Mouse (Mus musculus): ENCODE measurements at regions not wholly inside any gene's neighbourhood (a gene's known extent, or its start where the extent isn't known, plus 50 kb on each side); places are given as distances from the start of the nearest gene placed in this dataset.
A peak's percentile ranks its signal among the peaks of the same experiment; 100 is the strongest.

GRCm38 (mm10) chr1:90291256-90291655 is 87.5 kb downstream of the Ackr3 start:
- H3K36me3 ChIP-seq (ENCODE audit: control insufficient read depth, insufficient read depth, low read length): no peaks in the 10 kb centered on the region
- no peak overlapping the region for H3K27ac ChIP-seq (replicated peaks; ENCODE audit: insufficient read depth, low read depth, low read length)
- no peaks in the 10 kb centered on the region for H3K4me1 ChIP-seq (ENCODE audit: control insufficient read depth, insufficient read depth, low read length)
- no peak overlapping the region for H3K4me3 ChIP-seq (ENCODE audit: insufficient read depth, low read depth, low read length)
- peaks cover 2% of the 10 kb centered on the region; the same call in 1 of the 2 replicates for H3K27me3 ChIP-seq (ENCODE audit: control insufficient read depth, insufficient read depth, low read length)
- DNase-seq (ENCODE audit: extremely low read depth, low read depth, low spot score): no peak
- no peak overlapping the region for H3K9ac ChIP-seq (ENCODE audit: low read depth, low read length)
- TF ChIP-seq CTCF (IDR thresholded peaks at IDR 0.05; ENCODE audit: low read depth, low read length) (0 out of 2 replicates have a peak, but pooled peaks have one; percentile 15), POLR2A (IDR thresholded peaks at IDR 0.05; ENCODE audit: extremely low read depth, insufficient read depth, low read length) (no peak)
- no peaks in the 10 kb centered on the region for H3K79me2 ChIP-seq (ENCODE audit: control insufficient read depth, insufficient read depth, low read length)
- 55% methylated on average over 1 of the region's 1 CpGs for WGBS

- Histone ChIP-seq H3K4me3 (ENCODE audit: insufficient read depth, low read depth, low read length) (no peak overlapping the region), H3K79me2 (ENCODE audit: control insufficient read depth, insufficient read depth, low read length) (no peaks in the 10 kb centered on the region), H3K27ac (replicated peaks; ENCODE audit: insufficient read depth, low read depth, low read length) (no peak overlapping the region), H3K27me3 (ENCODE audit: control insufficient read depth, insufficient read depth, low read length) (peaks cover 3% of the 10 kb centered on the region; the same call in 1 of the 2 replicates), H3K9ac (ENCODE audit: low read depth, low read length) (no peak overlapping the region), H3K4me1 (ENCODE audit: control insufficient read depth, insufficient read depth, low read length) (no peaks in the 10 kb centered on the region), H3K36me3 (ENCODE audit: control insufficient read depth, insufficient read depth, low read length) (no peaks in the 10 kb centered on the region)
- no peak for DNase-seq (ENCODE audit: extremely low read depth, low read depth, low spot score)
- WGBS: 55% methylated on average over 5 of the region's 5 CpGs
- no peak for TF ChIP-seq POLR2A (IDR thresholded peaks at IDR 0.05; ENCODE audit: extremely low read depth, insufficient read depth, low read length)
- no peak for TF ChIP-seq CTCF (IDR thresholded peaks at IDR 0.05; ENCODE audit: low read depth, low read length)
Observed at GRCm38 (mm10) chr1:90297751-90298150, 94.0 kb downstream of the Ackr3 start.

GRCm38 (mm10) chr1:90300229-90300628 is 96.4 kb downstream of the Ackr3 start:
- no peaks in the 10 kb centered on the region for H3K36me3 ChIP-seq (ENCODE audit: control insufficient read depth, insufficient read depth, low read length)
- WGBS: 87% methylated on average over 10 of the region's 10 CpGs
- DNase-seq (ENCODE audit: extremely low read depth, low read depth, low spot score): no peak
- TF ChIP-seq CTCF (IDR thresholded peaks at IDR 0.05; ENCODE audit: low read depth, low read length): no peak
- no peak for TF ChIP-seq POLR2A (IDR thresholded peaks at IDR 0.05; ENCODE audit: extremely low read depth, insufficient read depth, low read length)
- H3K4me3 ChIP-seq (ENCODE audit: insufficient read depth, low read depth, low read length): no peak overlapping the region
- H3K4me1 ChIP-seq (ENCODE audit: control insufficient read depth, insufficient read depth, low read length): no peaks in the 10 kb centered on the region
- H3K9ac ChIP-seq (ENCODE audit: low read depth, low read length): no peak overlapping the region
- H3K27ac ChIP-seq (replicated peaks; ENCODE audit: insufficient read depth, low read depth, low read length): no peak overlapping the region
- peaks cover 3% of the 10 kb centered on the region; the same call in 1 of the 2 replicates for H3K27me3 ChIP-seq (ENCODE audit: control insufficient read depth, insufficient read depth, low read length)
- no peaks in the 10 kb centered on the region for H3K79me2 ChIP-seq (ENCODE audit: control insufficient read depth, insufficient read depth, low read length)

- no peak overlapping the region for H3K9ac ChIP-seq (ENCODE audit: low read depth, low read length)
- no peak overlapping the region for H3K4me3 ChIP-seq (ENCODE audit: insufficient read depth, low read depth, low read length)
- 81% methylated on average over 7 of the region's 7 CpGs for WGBS
Observed at GRCm38 (mm10) chr1:90304331-90304730, 100.6 kb downstream of the Ackr3 start.

GRCm38 (mm10) chr1:90311016-90311415 is 107.2 kb downstream of the Ackr3 start:
- no peak for DNase-seq (ENCODE audit: extremely low read depth, low read depth, low spot score)
- no peaks in the 10 kb centered on the region for H3K4me1 ChIP-seq (ENCODE audit: control insufficient read depth, insufficient read depth, low read length)
- 70% methylated on average over 3 of the region's 3 CpGs for WGBS

More at GRCm38 (mm10) chr1:90304331-90304730, 100.6 kb downstream of the Ackr3 start:
- DNase-seq (ENCODE audit: extremely low read depth, low read depth, low spot score): no peak
- Histone ChIP-seq H3K27ac (replicated peaks; ENCODE audit: insufficient read depth, low read depth, low read length) (no peak overlapping the region), H3K4me1 (ENCODE audit: control insufficient read depth, insufficient read depth, low read length) (no peaks in the 10 kb centered on the region), H3K79me2 (ENCODE audit: control insufficient read depth, insufficient read depth, low read length) (no peaks in the 10 kb centered on the region), H3K27me3 (ENCODE audit: control insufficient read depth, insufficient read depth, low read length) (peaks cover 3% of the 10 kb centered on the region; the same call in 1 of the 2 replicates), H3K36me3 (ENCODE audit: control insufficient read depth, insufficient read depth, low read length) (no peaks in the 10 kb centered on the region)
- TF ChIP-seq CTCF (IDR thresholded peaks at IDR 0.05; ENCODE audit: low read depth, low read length) (no peak), POLR2A (IDR thresholded peaks at IDR 0.05; ENCODE audit: extremely low read depth, insufficient read depth, low read length) (no peak)

GRCm38 (mm10) chr1:90311649-90312442 is 108.1 kb downstream of the Ackr3 start:
- Histone ChIP-seq H3K4me1 (ENCODE audit: control insufficient read depth, insufficient read depth, low read length) (no peaks in the 10 kb centered on the region), H3K4me3 (ENCODE audit: insufficient read depth, low read depth, low read length) (no peak overlapping the region), H3K27ac (replicated peaks; ENCODE audit: insufficient read depth, low read depth, low read length) (no peak overlapping the region), H3K9ac (ENCODE audit: low read depth, low read length) (no peak overlapping the region), H3K36me3 (ENCODE audit: control insufficient read depth, insufficient read depth, low read length) (no peaks in the 10 kb centered on the region), H3K27me3 (ENCODE audit: control insufficient read depth, insufficient read depth, low read length) (no peaks in the 10 kb centered on the region), H3K79me2 (ENCODE audit: control insufficient read depth, insufficient read depth, low read length) (no peaks in the 10 kb centered on the region)
- DNase-seq (ENCODE audit: extremely low read depth, low read depth, low spot score): no peak
- TF ChIP-seq POLR2A (IDR thresholded peaks at IDR 0.05; ENCODE audit: extremely low read depth, insufficient read depth, low read length) (no peak), CTCF (IDR thresholded peaks at IDR 0.05; ENCODE audit: low read depth, low read length) (no peak)
- 83% methylated on average over 8 of the region's 8 CpGs for WGBS

More at GRCm38 (mm10) chr1:90311016-90311415, 107.2 kb downstream of the Ackr3 start:
- H3K27me3 ChIP-seq (ENCODE audit: control insufficient read depth, insufficient read depth, low read length): no peaks in the 10 kb centered on the region
- H3K36me3 ChIP-seq (ENCODE audit: control insufficient read depth, insufficient read depth, low read length): no peaks in the 10 kb centered on the region
- no peak overlapping the region for H3K4me3 ChIP-seq (ENCODE audit: insufficient read depth, low read depth, low read length)
- H3K27ac ChIP-seq (replicated peaks; ENCODE audit: insufficient read depth, low read depth, low read length): no peak overlapping the region
- no peak for TF ChIP-seq CTCF (IDR thresholded peaks at IDR 0.05; ENCODE audit: low read depth, low read length)
- no peak for TF ChIP-seq POLR2A (IDR thresholded peaks at IDR 0.05; ENCODE audit: extremely low read depth, insufficient read depth, low read length)
- no peaks in the 10 kb centered on the region for H3K79me2 ChIP-seq (ENCODE audit: control insufficient read depth, insufficient read depth, low read length)
- H3K9ac ChIP-seq (ENCODE audit: low read depth, low read length): no peak overlapping the region

Data from liver, adult 2 months (tissue).